Mouse (Mus musculus) lung, adult 2 months (tissue): ENCODE data around the gene Boll. TPM values are rescaled to one million over a fixed set of nuclear protein-coding genes. Genes with fewer than 3 reads are reported as not detected.
A peak's percentile ranks its signal among the peaks of the same experiment; 100 is the strongest.
"Not testable (repeated sequence)": the region's sequence is repeated elsewhere in the genome, so short reads cannot be mapped to it uniquely, and the experiment has no call there.

Experiments
- DNase-seq: peaks from one replicate; pipeline ENCODE4 v3.0.0; 2022
- H3K4me1 ChIP-seq: fragments of 200-500 bp; 2 replicates; pipeline ENCODE4 v1.6.1; 2011; ENCODE audit warnings: low read length; ENCODE audit not compliant: control insufficient read depth, insufficient read depth
- H3K4me3 ChIP-seq: fragments of 200-500 bp; replicated peaks from 2 replicates; pipeline ENCODE3; 2011; ENCODE audit warnings: low read depth, mild to moderate bottlenecking, control low read depth, low read length; ENCODE audit errors: extremely low read depth
- CTCF ChIP-seq: fragments of 200-500 bp; IDR thresholded peaks from 2 replicates; pipeline ENCODE4 v1.5.1; 2011; ENCODE audit warnings: mild to moderate bottlenecking, low read length, control low read depth; ENCODE audit not compliant: insufficient read depth
- POLR2A ChIP-seq: fragments of 200-500 bp; IDR thresholded peaks from 2 replicates; pipeline ENCODE4 v1.6.1; 2011; ENCODE audit warnings: low read depth, mild to moderate bottlenecking, control low read depth, low read length, borderline replicate concordance; ENCODE audit errors: extremely low read depth
- WGBS: fragments of 180-500 bp; shearing (Covaris S2); methylation state at CpG from one replicate; pipeline ENCODE4 v1.1.7; 2018; 5-methylcytosine and 5-hydroxymethylcytosine counted together
- polyA plus RNA-seq: library from polyadenylated mRNA; depleted of rRNA; stranded (reverse); fragments of >200 nt; gene quantifications from 2 replicates; pipeline ENCODE4 v1.2.3, GENCODE M21; 2012

Gene Boll
- polyA plus RNA-seq, 1 experiment = 0.27 TPM

DNA sequence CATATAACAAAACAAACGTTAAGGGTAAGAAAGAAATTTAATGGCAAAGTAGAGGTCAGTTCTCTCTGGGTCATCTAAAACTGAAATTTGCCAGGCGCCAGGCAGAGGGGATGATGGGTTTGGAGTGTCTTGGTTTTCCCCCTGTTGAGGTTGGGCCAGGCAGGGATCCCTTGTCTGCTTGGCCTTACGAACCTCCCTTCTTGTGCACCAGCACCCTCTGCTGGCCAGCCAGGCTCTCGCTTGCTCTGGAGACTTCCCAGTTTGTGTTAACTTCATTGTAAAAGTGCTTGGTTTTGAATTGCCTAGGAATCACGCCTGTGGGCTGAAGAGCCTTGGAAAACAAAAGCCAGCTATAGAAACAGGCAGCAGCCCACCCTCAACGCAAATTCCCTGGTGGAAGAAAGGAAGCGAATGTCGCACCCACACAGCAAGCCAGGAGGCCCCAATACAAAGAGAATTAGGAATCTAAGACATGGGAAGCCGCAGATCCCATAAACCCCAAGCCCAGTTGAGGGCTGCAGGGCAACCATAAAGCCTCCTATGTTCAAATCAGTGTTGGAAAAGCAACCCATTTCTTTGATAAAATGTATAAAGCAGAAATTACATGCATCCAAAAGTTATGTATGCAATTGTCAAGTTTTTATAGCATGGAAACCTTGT, 20.0 kb upstream of the Boll start:
- no peaks in the 10 kb centered on the region for H3K4me1 ChIP-seq
- 19% methylated on average over 9 of the region's 9 CpGs for WGBS
- DNase-seq = peak; percentile 78
- H3K4me3 ChIP-seq = no peak overlapping the region
- TF ChIP-seq POLR2A (no peak), CTCF (peak; percentile 96)

DNA sequence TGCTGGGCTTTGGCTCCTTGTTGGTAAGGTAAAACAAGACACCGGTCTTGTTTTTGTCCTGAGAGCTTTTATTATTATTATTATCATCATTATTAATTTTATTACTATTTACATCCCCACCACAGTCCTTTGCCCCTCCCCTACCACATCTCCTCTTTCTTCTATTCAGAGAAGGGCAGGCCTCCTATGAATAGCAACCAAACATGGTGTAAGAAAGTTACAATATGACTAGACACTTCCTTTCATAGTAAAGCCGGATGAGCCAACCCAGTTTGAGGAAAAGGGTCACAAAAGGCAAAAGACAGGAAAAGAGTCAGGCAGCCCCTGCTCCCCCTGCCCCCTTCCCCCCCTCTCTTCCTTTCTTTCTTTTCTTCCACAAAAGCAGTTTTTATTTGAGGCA, 17.3 kb upstream of the Boll start:
- no peak for DNase-seq
- no peaks in the 10 kb centered on the region for H3K4me1 ChIP-seq
- no peak overlapping the region for H3K4me3 ChIP-seq
- 61% methylated on average over 2 of the region's 2 CpGs for WGBS
- TF ChIP-seq CTCF = no peak
- no peak for TF ChIP-seq POLR2A

- no peak for DNase-seq
- H3K4me1 ChIP-seq = no peaks in the 10 kb centered on the region
- no peak overlapping the region for H3K4me3 ChIP-seq
- TF ChIP-seq POLR2A (no peak), CTCF (no peak)
- WGBS = 78% methylated on average over 3 of the region's 3 CpGs
Measured at GRCm38 (mm10) chr1:55372626-55373025, 9.4 kb upstream of the Boll start.

DNA sequence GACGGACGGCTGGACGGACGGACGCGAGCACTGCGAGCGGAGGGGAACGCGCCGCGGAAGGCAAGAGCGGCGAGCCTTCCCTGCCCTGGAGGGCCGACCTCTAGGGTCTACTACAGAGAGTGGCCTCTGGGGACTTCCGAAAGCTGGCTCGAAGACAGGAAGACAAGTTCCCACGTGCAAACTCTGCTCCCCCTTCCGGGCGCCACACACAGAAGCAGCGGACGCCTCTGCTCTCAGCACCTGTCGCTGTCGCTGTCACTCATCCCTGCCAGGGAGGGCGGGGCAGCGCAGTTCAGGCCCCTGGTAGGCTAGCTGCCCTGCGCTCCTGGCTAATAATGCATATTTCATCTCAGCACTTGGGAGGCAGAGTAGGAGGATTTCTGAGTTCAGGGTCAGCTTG, 317 bp upstream of the Boll start:
- 3% methylated on average over 25 of the region's 27 CpGs for WGBS
- no peaks in the 10 kb centered on the region for H3K4me1 ChIP-seq
- peak overlapping the region; percentile 58 for H3K4me3 ChIP-seq
- no peak for TF ChIP-seq POLR2A
- no peak for TF ChIP-seq CTCF
- DNase-seq = no peak

- H3K4me3 ChIP-seq = no peak overlapping the region
- no peak for DNase-seq
- no peak for TF ChIP-seq POLR2A
- TF ChIP-seq CTCF = no peak
- 54% methylated on average over 49 of the region's 49 CpGs for WGBS
- no peaks in the 10 kb centered on the region for H3K4me1 ChIP-seq
Measured at GRCm38 (mm10) chr1:55362634-55363033, 635 bp downstream of the Boll start.

DNA sequence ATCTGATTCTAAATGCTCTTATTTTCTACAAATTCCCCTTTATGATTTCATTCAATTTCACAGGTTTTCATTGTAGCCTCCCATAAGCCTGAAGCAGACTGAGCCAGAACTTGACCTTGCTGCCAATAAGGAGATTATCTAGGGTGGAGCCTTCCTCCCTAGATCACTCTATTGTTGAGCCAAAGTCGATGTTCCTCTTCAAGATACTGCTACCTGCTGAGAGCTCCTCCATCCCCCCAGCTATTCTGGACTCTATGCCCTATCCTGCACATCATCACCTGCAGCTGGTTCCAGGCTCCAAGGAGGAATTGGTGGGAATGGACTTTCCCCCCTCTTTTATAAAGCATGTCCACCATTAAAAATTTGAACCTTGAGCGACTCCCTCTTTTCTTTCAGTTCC, 11.4 kb downstream of the Boll start:
- H3K4me3 ChIP-seq, H3K4me1 ChIP-seq, DNase-seq: not testable (repeated sequence)
- 73% methylated on average over 2 of the region's 2 CpGs for WGBS

DNA sequence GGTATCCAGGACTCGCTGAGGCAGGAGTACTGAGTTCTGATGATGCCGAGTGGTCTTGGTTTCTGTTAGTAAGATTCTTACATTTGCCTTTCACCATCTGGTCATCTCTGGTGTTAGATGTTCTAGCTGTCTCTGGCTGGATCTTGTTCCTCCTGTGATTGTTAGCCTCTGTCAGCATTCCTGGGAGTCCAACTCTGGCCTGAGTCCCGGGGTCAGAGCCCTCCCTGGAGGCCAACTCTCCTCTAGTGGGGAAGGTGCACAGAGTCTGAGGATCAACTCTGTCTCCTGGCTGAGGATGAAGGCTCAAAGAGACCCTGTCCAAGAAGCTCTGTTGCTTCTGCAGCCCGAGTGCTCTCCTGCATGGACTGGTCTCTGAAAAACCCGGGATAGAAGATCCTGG, 37.8 kb downstream of the Boll start:
- H3K4me3 ChIP-seq, H3K4me1 ChIP-seq, DNase-seq: not testable (repeated sequence)
- WGBS = 80% methylated on average over 5 of the region's 5 CpGs

DNA sequence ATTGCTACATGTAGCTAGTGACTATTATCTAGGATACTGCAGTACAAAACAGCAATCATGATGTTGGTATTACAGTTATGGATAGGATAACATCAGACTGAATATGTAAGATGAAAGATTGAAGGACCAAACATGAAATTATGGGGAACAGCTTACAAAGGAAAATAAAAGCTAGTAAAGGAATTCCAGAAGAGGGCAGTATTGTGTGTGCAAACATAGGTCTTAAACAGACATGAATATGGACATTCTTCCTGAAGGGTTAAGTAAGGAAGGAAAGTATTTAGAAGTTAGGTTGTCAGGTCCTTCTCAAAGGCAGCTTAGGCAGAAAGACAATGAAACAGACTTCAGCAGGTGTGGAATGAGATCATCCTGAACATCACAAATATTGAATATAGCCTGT, 62.2 kb downstream of the Boll start:
- Histone ChIP-seq H3K4me3 (no peak overlapping the region), H3K4me1 (no peaks in the 10 kb centered on the region)
- TF ChIP-seq CTCF (no peak), POLR2A (no peak)
- no peak for DNase-seq

- Histone ChIP-seq H3K4me1 (no peaks in the 10 kb centered on the region), H3K4me3 (no peak overlapping the region)
- DNase-seq = no peak
- 76% methylated on average over 9 of the region's 9 CpGs for WGBS
- no peak for TF ChIP-seq POLR2A
- TF ChIP-seq CTCF = no peak
Measured at GRCm38 (mm10) chr1:55279081-55279480, 84.2 kb downstream of the Boll start.

DNA sequence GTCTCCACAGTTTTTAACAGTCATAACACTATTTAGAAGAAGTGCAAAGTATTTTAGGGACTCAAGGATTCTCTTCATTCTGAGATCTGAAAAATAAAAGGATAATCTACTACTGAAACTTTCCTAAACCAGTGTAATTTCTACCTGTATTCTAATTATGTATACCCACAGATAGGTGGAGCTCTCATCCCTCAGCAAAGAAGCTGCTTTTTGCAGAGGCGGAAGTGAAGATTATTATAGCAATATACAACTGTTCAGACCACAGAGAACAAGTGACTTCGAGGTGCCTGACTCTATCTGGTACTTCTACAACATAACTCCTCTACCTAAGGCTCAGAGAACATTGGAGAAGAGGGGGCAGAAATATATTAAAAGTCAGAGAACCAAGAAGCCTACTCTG, 97.8 kb downstream of the Boll start:
- Histone ChIP-seq H3K4me3 (no peak overlapping the region), H3K4me1 (no peaks in the 10 kb centered on the region)
- 58% methylated on average over 2 of the region's 2 CpGs for WGBS
- no peak for DNase-seq
- TF ChIP-seq POLR2A (no peak), CTCF (no peak)

DNA sequence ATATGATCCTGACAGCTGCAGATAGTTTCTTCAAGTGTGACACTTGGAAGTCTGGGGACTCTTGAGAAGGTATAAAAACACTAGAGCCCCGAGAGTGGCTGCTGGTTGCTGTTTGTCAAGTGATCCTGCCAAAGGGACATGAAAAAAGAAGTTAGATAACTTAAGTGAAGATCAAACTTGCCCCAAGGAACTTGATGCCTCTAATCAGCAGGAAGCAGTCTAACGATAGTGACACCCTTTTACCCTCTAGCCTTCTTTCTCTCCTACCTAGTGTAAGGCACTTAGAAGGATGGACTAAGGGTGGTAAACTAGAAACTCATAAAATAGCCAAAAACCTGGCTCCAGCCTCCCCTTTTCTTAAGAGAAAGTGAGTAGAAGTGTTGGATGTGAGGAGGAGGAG, 98.9 kb downstream of the Boll start:
- no peak for DNase-seq
- TF ChIP-seq POLR2A (no peak), CTCF (no peak)
- WGBS = 33% methylated on average over 2 of the region's 2 CpGs
- H3K4me1 ChIP-seq = no peaks in the 10 kb centered on the region
- no peak overlapping the region for H3K4me3 ChIP-seq
